Mouse (Mus musculus) lung, postnatal 10 days (tissue): ENCODE measurements around the gene Plvap.

Source experiments
- DNase-seq: peaks from one replicate; pipeline ENCODE4 v3.0.0; 2021

Plvap gene

GRCm38 (mm10) chr8:71511644-71512043 is at the start of gene Plvap:
TSS of gene Plvap (minus strand) at chr8:71511752.
- DNase-seq = peak; percentile 82

GRCm38 (mm10) chr8:71560765-71561164 is 49.2 kb upstream of the Plvap start:
- no peak for DNase-seq

GRCm38 (mm10) chr8:71560071-71560470 is 48.5 kb upstream of the Plvap start:
- no peak for DNase-seq

- DNase-seq = peak; percentile 90
Observed at GRCm38 (mm10) chr8:71558958-71559690, 47.6 kb upstream of the Plvap start.

GRCm38 (mm10) chr8:71558071-71558957 is 46.8 kb upstream of the Plvap start, which contains the start of gene Tmem221:
TSS of gene Tmem221 (minus strand) at chr8:71558871.
- DNase-seq = no peak

- no peak for DNase-seq
Observed at GRCm38 (mm10) chr8:71554644-71555043, 43.1 kb upstream of the Plvap start.

- DNase-seq = no peak
Observed at GRCm38 (mm10) chr8:71554001-71554400, 42.4 kb upstream of the Plvap start.

- no peak for DNase-seq
Observed at GRCm38 (mm10) chr8:71552770-71553169, 41.2 kb upstream of the Plvap start.

GRCm38 (mm10) chr8:71550754-71551153 is 39.2 kb upstream of the Plvap start:
- no peak for DNase-seq

GRCm38 (mm10) chr8:71547590-71547989 is 36.0 kb upstream of the Plvap start:
- no peak for DNase-seq

GRCm38 (mm10) chr8:71545053-71545452 is 33.5 kb upstream of the Plvap start:
- DNase-seq = no peak

- no peak for DNase-seq
Observed at GRCm38 (mm10) chr8:71543755-71544154, 32.2 kb upstream of the Plvap start.

- DNase-seq = peak; percentile 99
Observed at GRCm38 (mm10) chr8:71542632-71543343, 31.2 kb upstream of the Plvap start, which contains the start of gene Mvb12a. TSS of gene Mvb12a (plus strand) at chr8:71542922.

GRCm38 (mm10) chr8:71537028-71537867 is 25.7 kb upstream of the Plvap start, which contains the start of gene Bst2:
TSS of gene Bst2 (minus strand) at chr8:71537456.
- DNase-seq = peak; percentile 96

GRCm38 (mm10) chr8:71535663-71536062 is 24.1 kb upstream of the Plvap start:
- DNase-seq = no peak

- no peak for DNase-seq
Observed at GRCm38 (mm10) chr8:71534263-71534810, 22.8 kb upstream of the Plvap start.

- peak; percentile 45 for DNase-seq
Observed at GRCm38 (mm10) chr8:71530735-71531467, 19.3 kb upstream of the Plvap start.

GRCm38 (mm10) chr8:71528362-71529073 is 17.0 kb upstream of the Plvap start:
- peak; percentile 72 for DNase-seq

- DNase-seq = no peak
Observed at GRCm38 (mm10) chr8:71527162-71527870, 15.8 kb upstream of the Plvap start.

GRCm38 (mm10) chr8:71526272-71526671 is 14.7 kb upstream of the Plvap start:
- no peak for DNase-seq
